Mouse (Mus musculus) kidney, postnatal 0 days (tissue): ENCODE results near the gene Nek2. TPM values are rescaled to one million over a fixed set of nuclear protein-coding genes. Genes with fewer than 3 reads are reported as not detected.

Experiments
- ATAC-seq: fragments of 200-750 bp; cut with Nextera tagmentation; replicated peaks from 2 replicates; pipeline ENCODE4 v1.8.0; 2017; ENCODE audit warnings: low read depth, moderate number of reproducible peaks, moderate TSS enrichment, moderate library complexity; ENCODE audit not compliant: low FRiP score
- DNase-seq: peaks from one replicate; pipeline ENCODE4 v3.0.0-alpha.2; 2016; ENCODE audit warnings: low spot score
- H3K27ac ChIP-seq: fragments of 300-500 bp; sonication (generic); 2 replicates; pipeline ENCODE4 v1.5.1; 2014; ENCODE audit warnings: mild to moderate bottlenecking
- H3K27me3 ChIP-seq: fragments of 300-500 bp; sonication (generic); 2 replicates; pipeline ENCODE4 v1.6.1; 2014; ENCODE audit warnings: low read length, mixed read lengths; ENCODE audit not compliant: insufficient read depth
- H3K36me3 ChIP-seq: fragments of 300-500 bp; sonication (generic); 2 replicates; pipeline ENCODE4 v1.6.1; 2014; ENCODE audit warnings: low read length, mixed read lengths; ENCODE audit not compliant: insufficient read depth
- H3K4me1 ChIP-seq: fragments of 300-500 bp; sonication (generic); replicated peaks from 2 replicates; pipeline ENCODE4 v1.6.1; 2014; ENCODE audit warnings: antibody characterized with exemption, low read length, mixed read lengths; ENCODE audit not compliant: insufficient read depth
- H3K4me2 ChIP-seq: fragments of 300-500 bp; sonication (generic); 2 replicates; pipeline ENCODE4 v1.6.1; 2014; ENCODE audit warnings: mild to moderate bottlenecking, low read length, moderate library complexity, mixed read lengths
- H3K4me3 ChIP-seq: fragments of 300-500 bp; sonication (generic); replicated peaks from 2 replicates; pipeline ENCODE4 v1.5.1; 2014; ENCODE audit warnings: low read depth, low read length
- H3K9ac ChIP-seq: fragments of 300-500 bp; sonication (generic); 2 replicates; pipeline ENCODE4 v1.6.1; 2014; ENCODE audit warnings: low read depth, low read length
- H3K9me3 ChIP-seq: fragments of 300-500 bp; sonication (generic); replicated peaks from 2 replicates; pipeline ENCODE4 v1.6.1; 2016; ENCODE audit warnings: low read length, inconsistent platforms, mixed read lengths
- CTCF ChIP-seq: IDR thresholded peaks from 2 replicates; pipeline ENCODE4 v1.5.1; 2016; ENCODE audit warnings: antibody characterized with exemption, low read depth, mild to moderate bottlenecking, moderate library complexity
- WGBS: fragments of 180-500 bp; shearing (Covaris S2); extraction: QIAGEN DNeasy Blood & Tissue Kit; methylation state at CpG from one replicate; pipeline ENCODE4 v1.1.7; 2014; 5-methylcytosine and 5-hydroxymethylcytosine counted together
- polyA plus RNA-seq: library from polyadenylated mRNA; unstranded; fragments of >200 nt; fragmentation: Nextera tagmentation; extraction: Ambion mirVana; gene quantifications from 2 replicates; pipeline ENCODE4 v1.2.1, GENCODE M21; 2015

Gene Nek2
- polyA plus RNA-seq, 1 experiment from 2014 or later = 21.3 TPM

DNA sequence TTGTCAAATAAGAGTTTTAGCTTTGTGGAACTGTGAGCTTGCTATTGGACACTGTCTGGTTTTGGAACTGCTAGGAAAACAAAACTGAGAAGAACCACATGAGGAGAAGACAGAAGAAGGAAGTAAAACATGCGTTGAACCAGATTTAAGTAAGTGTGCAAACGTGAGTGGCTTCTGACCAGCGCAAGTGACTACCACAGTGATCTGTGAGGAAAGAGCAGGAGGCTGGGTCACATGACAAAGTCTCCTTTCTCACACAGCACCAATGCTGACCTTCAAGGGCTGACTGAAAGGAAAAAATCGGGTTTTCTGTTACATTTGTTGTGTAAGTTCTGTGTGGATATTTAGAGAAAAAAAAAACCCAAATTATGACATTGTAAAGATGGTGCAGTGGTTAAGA lies 28.3 kb downstream of the Nek2 start:
- no peak for TF ChIP-seq CTCF
- Histone ChIP-seq H3K9ac (no peak overlapping the region), H3K9me3 (no peaks in the 10 kb centered on the region), H3K4me2 (no peak overlapping the region), H3K27ac (no peak overlapping the region), H3K36me3 (no peaks in the 10 kb centered on the region), H3K27me3 (no peaks in the 10 kb centered on the region), H3K4me3 (no peak overlapping the region), H3K4me1 (no peaks in the 10 kb centered on the region)
- 55% methylated on average over 4 of the region's 4 CpGs for WGBS
- ATAC-seq = no peak
- no peak for DNase-seq

DNA sequence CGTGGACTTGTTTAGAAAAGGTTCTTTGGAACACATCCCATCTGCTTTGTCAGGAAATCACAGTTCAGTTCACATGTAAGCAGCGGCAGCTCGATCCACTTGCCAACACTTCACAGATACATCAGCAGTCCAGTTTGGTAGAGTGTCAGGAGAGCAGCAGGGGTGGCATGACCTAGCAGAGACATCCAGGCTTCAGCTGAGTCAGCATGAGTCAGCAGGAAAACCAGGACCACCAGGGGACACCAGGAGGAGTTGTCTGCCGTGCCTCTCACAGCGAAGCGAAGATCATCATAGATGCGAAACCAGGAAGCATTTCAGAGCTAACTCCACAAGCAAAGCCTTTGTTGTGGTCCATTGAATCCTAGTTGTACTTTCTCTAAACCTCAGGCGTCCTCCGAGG lies 32.2 kb downstream of the Nek2 start:
- no peaks in the 10 kb centered on the region for H3K4me1 ChIP-seq
- no peaks in the 10 kb centered on the region for H3K9me3 ChIP-seq
- H3K9ac ChIP-seq = no peak overlapping the region
- H3K27me3 ChIP-seq = no peaks in the 10 kb centered on the region
- no peak overlapping the region for H3K4me2 ChIP-seq
- H3K27ac ChIP-seq = no peak overlapping the region
- DNase-seq (no peak), ATAC-seq (no peak)
- 81% methylated on average over 9 of the region's 9 CpGs for WGBS
- H3K36me3 ChIP-seq = no peaks in the 10 kb centered on the region
- H3K4me3 ChIP-seq = no peak overlapping the region
- TF ChIP-seq CTCF = no peak

DNA sequence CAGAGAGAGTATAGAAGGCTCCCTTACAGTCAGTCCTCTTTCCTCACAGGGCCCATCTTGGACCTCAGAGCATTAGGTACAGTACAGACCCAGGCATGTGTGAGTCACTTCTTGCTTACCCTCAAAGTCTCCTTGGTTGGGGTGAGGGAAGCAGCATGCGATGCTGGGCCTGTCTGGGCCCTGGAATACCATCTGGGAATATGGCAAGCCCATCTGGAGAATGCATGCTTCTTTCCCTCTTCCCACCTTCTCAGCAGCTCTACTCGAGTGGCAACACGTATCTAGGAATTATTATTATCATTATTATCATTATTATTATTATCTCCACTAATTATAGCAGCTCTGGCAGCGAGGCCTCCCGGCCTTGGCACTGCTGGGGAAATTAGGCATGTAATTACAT lies 33.5 kb downstream of the Nek2 start:
- Histone ChIP-seq H3K9me3 (no peaks in the 10 kb centered on the region), H3K4me1 (no peaks in the 10 kb centered on the region), H3K36me3 (no peaks in the 10 kb centered on the region), H3K4me3 (no peak overlapping the region), H3K27ac (no peak overlapping the region), H3K9ac (no peak overlapping the region), H3K27me3 (no peaks in the 10 kb centered on the region), H3K4me2 (no peak overlapping the region)
- WGBS = 50% methylated on average over 5 of the region's 5 CpGs
- DNase-seq (no peak), ATAC-seq (no peak)
- no peak for TF ChIP-seq CTCF

DNA sequence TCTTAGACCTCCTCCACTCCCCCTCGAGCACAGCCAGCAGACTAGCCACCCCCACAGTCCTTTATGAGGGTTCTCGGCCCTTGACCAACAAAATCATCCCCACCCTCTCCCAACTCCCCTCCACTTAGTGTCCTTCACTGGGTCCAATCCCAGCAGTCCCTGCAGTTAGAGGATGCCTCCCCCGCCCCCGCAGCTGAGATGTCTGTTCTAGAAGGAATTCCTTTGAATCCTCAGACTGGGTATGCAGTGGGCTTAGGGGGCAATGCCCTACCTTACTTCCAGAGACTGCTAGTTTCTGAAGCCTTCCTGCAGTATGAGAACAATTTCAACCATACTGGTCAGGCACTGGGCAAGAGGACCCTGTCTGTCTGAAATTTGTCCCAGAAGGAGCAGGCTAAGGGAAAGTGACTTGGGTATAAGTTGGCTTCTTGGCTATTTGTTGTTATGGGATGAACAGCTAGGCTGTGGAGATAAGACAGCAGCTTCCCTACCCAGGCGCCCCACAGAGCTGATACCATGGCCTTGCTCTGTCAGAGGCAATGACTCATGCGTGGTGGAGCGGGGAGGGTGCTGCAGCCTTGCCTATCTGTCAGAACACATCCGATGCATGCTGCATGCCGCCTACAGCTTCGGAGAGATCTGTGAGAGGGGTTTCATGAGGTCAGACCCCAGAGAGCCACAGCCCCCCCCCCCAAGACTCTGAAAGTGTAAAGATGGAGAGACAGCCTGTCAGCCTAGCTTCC lies 34.1 kb downstream of the Nek2 start:
- Histone ChIP-seq H3K9me3 (no peaks in the 10 kb centered on the region), H3K9ac (no peak overlapping the region), H3K4me3 (no peak overlapping the region), H3K36me3 (no peaks in the 10 kb centered on the region), H3K27me3 (no peaks in the 10 kb centered on the region), H3K4me1 (no peaks in the 10 kb centered on the region), H3K27ac (no peak overlapping the region), H3K4me2 (no peak overlapping the region)
- 45% methylated on average over 10 of the region's 10 CpGs for WGBS
- no peak for DNase-seq
- TF ChIP-seq CTCF = no peak
- ATAC-seq = no peak; the same call in 1 of the 2 replicates

DNA sequence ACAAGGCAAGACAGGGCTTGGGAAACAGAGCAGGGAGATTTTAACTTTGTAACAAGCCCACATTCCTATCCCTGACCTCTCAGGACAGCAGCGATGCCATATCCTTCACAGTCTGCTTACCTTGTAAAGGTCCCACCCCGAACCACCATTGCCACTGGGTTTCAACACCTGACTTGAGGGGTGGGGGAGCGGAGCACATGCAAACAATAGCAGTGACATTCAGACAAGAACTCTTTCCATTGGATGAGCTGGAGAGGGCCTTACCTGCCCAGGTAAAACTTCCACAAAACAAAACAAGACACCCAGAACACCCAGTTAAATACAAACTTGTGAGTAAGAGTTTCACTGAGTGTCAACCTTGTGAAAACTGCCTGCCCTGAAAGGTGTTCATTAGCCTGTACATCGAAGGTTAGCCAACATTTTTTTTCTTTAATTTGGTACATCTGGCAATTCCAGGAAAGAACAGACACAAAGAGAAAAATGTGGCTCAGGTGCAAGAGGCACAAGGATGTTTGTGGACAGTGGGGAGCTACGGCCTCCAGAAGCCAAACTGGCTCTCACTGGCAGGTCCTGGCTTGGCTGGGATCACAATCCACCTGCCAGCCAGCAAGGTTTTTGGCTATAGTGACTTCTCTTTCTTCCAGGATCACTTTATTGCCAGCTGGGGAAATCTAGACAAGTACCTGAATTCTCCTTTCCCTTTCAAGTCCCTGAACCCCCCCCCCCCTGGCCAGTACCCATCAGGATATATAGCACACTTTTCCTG lies 35.8 kb downstream of the Nek2 start:
- Histone ChIP-seq H3K4me1 (no peaks in the 10 kb centered on the region), H3K27ac (no peak overlapping the region), H3K9me3 (no peaks in the 10 kb centered on the region), H3K4me3 (no peak overlapping the region), H3K4me2 (no peak overlapping the region), H3K27me3 (no peaks in the 10 kb centered on the region), H3K9ac (no peak overlapping the region), H3K36me3 (no peaks in the 10 kb centered on the region)
- DNase-seq (no peak), ATAC-seq (no peak)
- no peak for TF ChIP-seq CTCF
- 73% methylated on average over 5 of the region's 5 CpGs for WGBS

DNA sequence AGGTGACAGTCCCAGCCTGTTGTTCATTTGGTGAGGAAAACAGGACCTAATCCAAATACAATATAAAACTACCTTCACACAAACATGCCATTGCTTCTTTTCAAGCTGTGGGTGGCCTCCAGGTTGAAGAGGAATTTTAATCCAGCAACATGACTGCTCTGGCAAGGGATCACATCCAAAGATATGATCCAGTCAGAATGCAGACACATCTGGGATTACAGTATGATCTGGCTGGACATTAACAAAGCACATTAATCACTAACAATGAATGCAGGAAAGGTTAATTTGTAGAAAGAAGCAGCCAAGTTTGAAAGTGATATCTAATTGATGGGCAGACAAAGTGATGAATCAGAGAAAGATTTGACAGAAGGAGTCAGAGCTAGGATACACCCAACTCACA lies 36.9 kb downstream of the Nek2 start:
- Histone ChIP-seq H3K9ac (no peak overlapping the region), H3K4me1 (no peaks in the 10 kb centered on the region), H3K27ac (no peak overlapping the region), H3K4me3 (no peak overlapping the region), H3K27me3 (no peaks in the 10 kb centered on the region), H3K9me3 (no peaks in the 10 kb centered on the region), H3K36me3 (no peaks in the 10 kb centered on the region), H3K4me2 (no peak overlapping the region)
- DNase-seq = no peak
- no peak for TF ChIP-seq CTCF
- ATAC-seq = no peak
